ENCODE assay signal across 8 mouse cellular contexts in the genomic region with DNA sequence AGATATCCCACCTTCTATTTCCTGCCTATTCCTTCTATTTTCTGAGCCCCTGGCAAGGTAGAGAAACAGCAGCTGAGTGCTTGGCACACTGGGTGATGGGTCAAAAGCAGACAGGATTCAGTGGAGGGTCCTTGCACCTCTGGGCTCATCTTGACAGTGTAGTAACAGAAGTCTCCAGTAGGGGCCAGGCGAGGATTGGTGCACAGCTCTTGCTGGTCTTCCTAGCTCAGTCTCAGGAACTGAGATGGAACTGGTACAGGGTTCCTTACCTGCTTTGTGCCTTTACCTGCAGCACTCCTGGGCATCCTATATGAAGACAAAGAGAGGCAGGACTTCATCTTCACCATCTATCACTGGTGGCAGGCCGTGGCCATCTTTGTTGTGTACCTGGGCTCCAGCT. TPM values are rescaled to one million over a fixed set of nuclear protein-coding genes. Genes with fewer than 3 reads are reported as not detected.
A peak's percentile ranks its signal among the peaks of the same experiment; 100 is the strongest.
DNase-seq lines count a peak whose midpoint lies in the region; ATAC-seq and TF ChIP-seq lines count a peak whose summit lies in the region.

No protein-coding gene starts in this region.

- H3K4me3 ChIP-seq in C2C12 (ENCODE audit: insufficient read depth, poor library complexity, severe bottlenecking) = no peak overlapping the region
- H3K4me3 ChIP-seq in kidney, embryonic 16.5 days (ENCODE audit: low read length) = no peak overlapping the region
- no peak overlapping the region for H3K4me3 ChIP-seq in lung, adult 2 months (replicated peaks; ENCODE audit: extremely low read depth, low read depth, low read length)

- H3K9ac ChIP-seq in kidney, embryonic 16.5 days (replicated peaks; ENCODE audit: low read length) = no peak overlapping the region

- H3K9me3 ChIP-seq in kidney, embryonic 16.5 days (ENCODE audit: low read length) = no peaks in the 10 kb centered on the region

- no peak overlapping the region for H3ac ChIP-seq in C2C12 (ENCODE audit: control insufficient read depth, insufficient read length, low read depth)

- TF ChIP-seq POLR2A in lung, adult 2 months (IDR thresholded peaks at IDR 0.05; ENCODE audit: borderline replicate concordance, extremely low read depth, low read depth, low read length) = no peak

- no peak overlapping the region for H3K4me2 ChIP-seq in kidney, embryonic 16.5 days (replicated peaks; ENCODE audit: low read depth, low read length)

- DNase-seq in MN1 (ENCODE audit: low spot score) = peak; percentile 63
- peak; percentile 56 to 79 for DNase-seq in cerebellum, postnatal 4 days (ENCODE audit: low spot score in 2 of 2)
- DNase-seq in gastrocnemius, postnatal 14 days = peak; percentile 59
- DNase-seq in lung, adult 2 months = peak; percentile 64
- peak; percentile 53 to 83 for DNase-seq in thymus, postnatal 10 days (ENCODE audit: low spot score in 2 of 2)

- intact Hi-C loops in gastrocnemius, postnatal 14 days (cut with DNase I; ENCODE audit: low total_unique reads) = loop anchor here (2.0 kb wide), 1 partner anchor 34 kb away; no protein-coding TSS in a partner anchor

- no peaks in the 10 kb centered on the region for H3K79me2 ChIP-seq in C2C12 (ENCODE audit: control insufficient read depth, insufficient read depth)

- H3K79me3 ChIP-seq in C2C12 (ENCODE audit: low read depth) = no peaks in the 10 kb centered on the region

- peak; percentile 58 for TF ChIP-seq CTCF in C2C12 (IDR thresholded peaks at IDR 0.05; ENCODE audit: control insufficient read depth, insufficient read depth, insufficient read length)
- TF ChIP-seq CTCF in lung, adult 2 months (IDR thresholded peaks at IDR 0.05; ENCODE audit: insufficient read depth, low read length) = peak; percentile 96

- no peak overlapping the region for H3K27ac ChIP-seq in kidney, embryonic 16.5 days (ENCODE audit: low read length)

- WGBS in kidney, embryonic 16.5 days = 15% methylated on average over 2 of the region's 2 CpGs
- 35% methylated on average over 2 of the region's 2 CpGs for WGBS in lung, adult 2 months

- no peaks in the 10 kb centered on the region for H3K27me3 ChIP-seq in C2C12 (ENCODE audit: control insufficient read depth, insufficient read depth, insufficient read length)
- H3K27me3 ChIP-seq in kidney, embryonic 16.5 days (ENCODE audit: insufficient read depth, low read length) = no peaks in the 10 kb centered on the region

- peak; percentile 72; the same call in 1 of the 2 replicates for ATAC-seq in kidney, embryonic 16.5 days (ENCODE audit: low FRiP score, low TSS enrichment)
- peak; percentile 43; the same call in 1 of the 2 replicates for ATAC-seq in neutrophil, adult 5-6 weeks (ENCODE audit: extremely low read depth, insufficient number of reproducible peaks, low FRiP score, poor library complexity, severe bottlenecking)

- H3K36me3 ChIP-seq in C2C12 (ENCODE audit: control insufficient read depth, insufficient read depth) = no peaks in the 10 kb centered on the region
- no peaks in the 10 kb centered on the region for H3K36me3 ChIP-seq in kidney, embryonic 16.5 days (ENCODE audit: insufficient read depth, low read length)

- H3K4me1 ChIP-seq in kidney, embryonic 16.5 days (ENCODE audit: insufficient read depth, low read length) = peaks cover 6% of the 10 kb centered on the region
- H3K4me1 ChIP-seq in lung, adult 2 months (ENCODE audit: control insufficient read depth, insufficient read depth, low read length) = no peaks in the 10 kb centered on the region

TF ChIP-seq in C2C12, 6 proteins besides CTCF, POLR2A, EP300 and RAD21:
- TF ChIP-seq CEBPB (IDR thresholded peaks at IDR 0.05; ENCODE audit: low read depth) (no peak), MYOG (IDR thresholded peaks at IDR 0.05; ENCODE audit: control insufficient read depth, extremely low read depth, insufficient read length) (no peak), USF1 (IDR thresholded peaks at IDR 0.05; ENCODE audit: low read depth) (no peak), MAX (IDR thresholded peaks at IDR 0.05) (no peak), FOSL1 (IDR thresholded peaks at IDR 0.05; ENCODE audit: insufficient read depth, low read length, poor library complexity, severe bottlenecking) (no peak), MYOD1 (IDR thresholded peaks at IDR 0.05; ENCODE audit: control insufficient read depth, insufficient read length, low read depth) (no peak)
TF ChIP-seq in C2C12: peak in this region for 0.

RNA-seq across cellular contexts. Expression of a gene that starts 11.7 kb away (rescaled TPM):
- 0.29 TPM for polyA plus RNA-seq in C2C12 (2012; fragmentation: generic; extraction: Trizol)
- total RNA-seq in gastrocnemius, postnatal 14 days (2021) = 10 to 100 TPM; 13.7 to 13.8 TPM
- polyA plus RNA-seq in kidney, embryonic 16.5 days (2015; fragmentation: Nextera tagmentation; extraction: Ambion mirVana) = 19.4 and 23.1 TPM in 2 replicates
- polyA plus RNA-seq in lung, adult 2 months (2012; rRNA removed) = 169 and 180 TPM in 2 replicates
- 628 and 632 TPM in 2 replicates for total RNA-seq in neutrophil, adult 5-6 weeks (2017)

RNA-seq across cellular contexts. Expression of a gene that starts 11.7 kb away (rescaled TPM):
- polyA plus RNA-seq in C2C12 (2012; fragmentation: generic; extraction: Trizol) = not detected
- not detected for total RNA-seq in gastrocnemius, postnatal 14 days (2021)
- polyA plus RNA-seq in kidney, embryonic 16.5 days (2015; fragmentation: Nextera tagmentation; extraction: Ambion mirVana) = not detected in 2 replicates
- polyA plus RNA-seq in lung, adult 2 months (2012; rRNA removed) = 0.08 and 0.21 TPM in 2 replicates
- total RNA-seq in neutrophil, adult 5-6 weeks (2017) = not detected in 2 replicates

RNA-seq across cellular contexts. Expression of a gene that starts 17.1 kb away (rescaled TPM):
- polyA plus RNA-seq in C2C12 (2012; fragmentation: generic; extraction: Trizol) = 6.9 TPM
- total RNA-seq in gastrocnemius, postnatal 14 days (2021) = 1 to 10 TPM; 2.1 to 2.5 TPM
- polyA plus RNA-seq in kidney, embryonic 16.5 days (2015; fragmentation: Nextera tagmentation; extraction: Ambion mirVana) = 3.9 and 5.1 TPM in 2 replicates
- polyA plus RNA-seq in lung, adult 2 months (2012; rRNA removed) = 71.9 and 85.0 TPM in 2 replicates
- 78.5 and 85.2 TPM in 2 replicates for total RNA-seq in neutrophil, adult 5-6 weeks (2017)

RNA-seq across cellular contexts. Expression of a gene that starts 25.4 kb away (rescaled TPM):
- not detected for polyA plus RNA-seq in C2C12 (2012; fragmentation: generic; extraction: Trizol)
- total RNA-seq in gastrocnemius, postnatal 14 days (2021) = under 1 TPM; 0.38 to 0.80 TPM
- 3.7 and 5.1 TPM in 2 replicates for polyA plus RNA-seq in kidney, embryonic 16.5 days (2015; fragmentation: Nextera tagmentation; extraction: Ambion mirVana)
- polyA plus RNA-seq in lung, adult 2 months (2012; rRNA removed) = 2.0 and 21.7 TPM in 2 replicates
- total RNA-seq in neutrophil, adult 5-6 weeks (2017) = 0.25 TPM in 1 of 2 replicates, not detected in the other

RNA-seq across cellular contexts. Expression of a gene that starts 34.1 kb away (rescaled TPM):
- 309 TPM for polyA plus RNA-seq in C2C12 (2012; fragmentation: generic; extraction: Trizol)
- 100 to 1,000 TPM; 206 to 256 TPM for total RNA-seq in gastrocnemius, postnatal 14 days (2021)
- 365 and 401 TPM in 2 replicates for polyA plus RNA-seq in kidney, embryonic 16.5 days (2015; fragmentation: Nextera tagmentation; extraction: Ambion mirVana)
- 157 and 189 TPM in 2 replicates for polyA plus RNA-seq in lung, adult 2 months (2012; rRNA removed)
- 34.7 and 40.1 TPM in 2 replicates for total RNA-seq in neutrophil, adult 5-6 weeks (2017)

Comparison
In these comparisons a context has a peak if more than half of its experiments do, and no peak if none do; other contexts are left out.
1. RNA of a gene that starts 11.7 kb away (polyA plus RNA-seq): 169 to 180 TPM in lung, adult 2 months and 19.4 to 23.1 TPM in kidney, embryonic 16.5 days; 0.29 TPM in C2C12 (single experiment); every median in the first group is over 10 times any median in the second.
2. Peak in every context shown above with its lines, with median percentiles within 50 percentile points of each other: DNase-seq.